Mouse (Mus musculus) brain, embryonic 14.5 days (tissue): ENCODE data around the gene Foxp4. TPM values are rescaled to one million over a fixed set of nuclear protein-coding genes. Genes with fewer than 3 reads are reported as not detected.

Experiments
- DNase-seq: peaks from one replicate; pipeline ENCODE4 v3.0.0-alpha.2; 2011; ENCODE audit warnings: low read depth
- CTCF ChIP-seq: fragments of 200-500 bp; IDR thresholded peaks from 2 replicates; pipeline ENCODE4 v1.5.1; 2012; ENCODE audit warnings: inconsistent platforms, mild to moderate bottlenecking, moderate library complexity, borderline replicate concordance; ENCODE audit not compliant: insufficient read depth, insufficient read length; ENCODE audit errors: extremely low read depth
- POLR2A ChIP-seq: fragments of 200-500 bp; IDR thresholded peaks from 2 replicates; pipeline ENCODE4 v1.6.1; 2012; ENCODE audit warnings: mild to moderate bottlenecking, inconsistent platforms, borderline replicate concordance; ENCODE audit not compliant: poor library complexity, insufficient read depth, insufficient read length, severe bottlenecking; ENCODE audit errors: extremely low read depth
- polyA plus RNA-seq: library from polyadenylated mRNA; depleted of rRNA; stranded (reverse); fragments of >200 nt; gene quantifications from 2 replicates; pipeline ENCODE4 v1.2.3, GENCODE M21; 2012

Foxp4 gene
- polyA plus RNA-seq, 1 experiment, result 93.8 TPM

DNA sequence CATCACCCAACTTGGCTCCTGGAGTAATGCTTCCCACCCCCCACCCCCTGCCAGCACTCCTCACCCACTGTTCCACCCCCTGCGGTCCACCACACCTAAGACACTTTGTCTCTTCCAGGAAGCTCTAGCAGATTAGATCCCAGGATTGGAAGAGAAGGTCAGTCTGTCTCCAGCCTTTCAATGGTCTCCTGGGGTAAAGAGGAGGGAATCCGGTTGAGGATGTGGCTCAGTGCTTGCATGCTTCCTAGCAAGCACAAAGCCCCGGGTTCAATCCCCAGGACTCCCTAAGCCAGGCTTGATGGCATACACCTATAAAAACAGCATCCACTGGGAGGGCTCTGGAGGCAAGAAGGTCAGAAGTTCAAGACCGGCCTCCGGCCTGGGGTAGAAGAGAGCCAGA is 26.4 kb upstream of the Foxp4 start:
- TF ChIP-seq POLR2A, result no peak
- peak; percentile 11 for DNase-seq

DNA sequence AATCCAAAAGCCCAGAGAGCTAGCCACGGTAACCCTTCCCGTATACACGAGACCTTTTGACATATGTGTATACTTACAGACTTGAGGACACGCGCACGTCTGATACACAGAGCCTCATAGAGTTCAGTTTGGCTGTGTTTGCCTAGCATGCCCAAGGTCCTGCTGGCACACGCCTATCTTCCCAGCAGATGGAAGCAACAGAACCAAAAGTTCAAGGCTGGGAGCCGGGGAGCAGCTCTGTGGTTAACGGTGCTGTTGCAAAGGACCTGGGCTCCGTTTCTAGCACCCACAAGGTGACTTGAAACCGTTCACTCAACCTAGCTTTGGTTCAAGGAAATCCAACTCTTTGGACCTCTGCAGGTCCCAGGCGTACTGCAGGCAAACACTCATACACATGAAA is 25.0 kb upstream of the Foxp4 start:
- TF ChIP-seq CTCF (no peak), POLR2A (no peak)
- no peak for DNase-seq

DNA sequence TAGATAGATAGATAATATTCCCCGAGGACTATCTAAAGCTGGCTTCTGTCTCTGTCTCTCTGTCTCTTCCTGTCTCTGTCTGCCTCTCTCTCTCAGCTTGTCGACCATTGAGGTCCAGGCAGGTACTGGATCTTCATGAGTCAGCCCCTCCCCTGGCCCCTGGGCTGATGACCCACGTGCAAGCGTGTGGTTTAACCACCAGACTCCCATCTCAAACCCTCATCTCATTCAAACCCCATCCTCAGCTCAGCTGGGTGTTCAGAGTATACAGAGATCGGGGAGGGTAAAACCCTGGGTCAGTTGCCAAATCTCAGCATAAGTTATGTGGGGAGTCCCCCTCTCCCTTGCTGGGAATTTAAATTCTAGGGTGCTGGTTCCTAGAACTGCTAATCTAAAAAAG is 24.3 kb upstream of the Foxp4 start:
- TF ChIP-seq POLR2A (no peak), CTCF (no peak)
- DNase-seq, result no peak

DNA sequence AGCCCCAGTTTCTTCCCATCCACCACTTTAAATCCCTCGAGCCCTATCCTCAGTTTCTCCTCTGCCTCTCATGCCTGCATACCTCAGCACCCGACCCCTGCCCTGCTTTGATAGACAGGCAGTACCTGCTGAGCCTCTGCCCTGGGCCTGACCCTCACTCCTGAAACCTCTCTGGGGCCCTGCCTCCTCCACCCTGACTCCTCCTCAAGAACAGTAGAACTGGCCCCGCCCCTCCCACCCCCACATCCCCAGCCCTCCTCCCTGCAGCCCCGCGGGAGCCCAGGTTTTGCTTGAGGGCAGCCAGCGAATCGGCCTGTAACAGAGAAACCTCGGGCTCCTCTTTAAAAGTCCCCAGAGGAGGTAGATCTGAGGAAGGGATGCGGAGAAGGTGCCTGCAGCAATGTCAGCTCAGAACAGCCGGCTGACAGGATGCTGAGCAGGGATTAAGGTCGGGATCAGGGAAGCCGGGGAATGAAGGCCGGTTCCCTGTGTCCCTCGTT is 22.5 kb upstream of the Foxp4 start:
- peak; percentile 53 for DNase-seq

DNA sequence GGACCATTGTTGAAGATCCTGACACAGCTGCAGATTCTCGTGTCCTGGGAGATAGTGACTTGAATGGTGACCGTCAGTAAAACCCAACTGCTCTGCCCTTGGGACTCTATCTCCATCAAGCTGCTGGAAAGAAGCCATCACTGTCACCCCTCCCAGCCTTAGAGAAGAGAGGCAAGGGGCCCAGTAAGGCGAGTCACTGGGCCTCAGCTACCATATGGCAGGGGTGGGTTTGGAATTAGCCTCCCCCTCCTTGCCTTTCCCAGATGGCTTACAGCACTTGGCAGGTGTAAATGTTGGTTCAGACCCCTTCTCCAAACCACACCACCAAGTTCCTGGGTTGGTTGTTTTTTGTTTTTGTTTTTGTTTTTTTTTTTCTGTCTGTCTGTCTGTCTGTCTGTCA is 21.7 kb upstream of the Foxp4 start:
- no peak for TF ChIP-seq CTCF
- no peak for TF ChIP-seq POLR2A

More for the DNA sequence above, 22.5 kb upstream of the Foxp4 start:
- TF ChIP-seq POLR2A (no peak), CTCF (no peak)

DNA sequence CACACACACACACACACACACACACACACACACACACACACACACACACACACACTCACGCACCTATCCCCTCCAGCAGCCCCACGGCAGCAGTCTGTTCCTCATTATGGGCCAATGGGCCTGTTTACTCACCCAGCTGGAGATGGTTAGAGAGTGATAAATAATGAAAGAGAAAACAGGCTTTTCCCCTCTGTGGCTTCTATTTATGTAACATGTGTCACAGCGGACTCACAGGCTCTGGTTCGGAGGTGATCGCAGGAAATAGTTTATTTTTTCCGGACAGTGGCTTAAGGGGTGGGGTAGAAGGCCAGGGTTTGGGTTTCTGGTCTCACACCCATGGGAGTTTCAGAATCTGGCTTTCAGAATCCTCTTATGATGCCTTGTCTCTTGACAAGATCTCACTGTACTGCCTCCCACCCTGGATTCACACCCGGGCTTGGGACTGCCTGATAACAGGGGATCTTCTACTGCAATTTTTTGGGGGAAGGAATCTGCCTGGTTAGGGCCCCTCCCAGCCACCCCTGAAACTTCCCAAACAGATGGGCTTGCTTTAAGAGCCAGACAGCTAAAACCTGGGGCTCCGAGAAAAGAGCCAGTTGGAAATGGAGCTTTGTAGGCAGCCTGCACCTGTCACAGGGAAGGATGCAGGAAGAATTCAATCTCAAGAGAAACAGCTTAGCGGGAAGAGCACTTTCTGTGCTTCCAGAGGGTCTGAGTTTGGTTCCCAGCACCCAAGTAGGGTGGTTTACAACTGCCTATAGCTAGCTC is 18.8 kb upstream of the Foxp4 start:
- peak; percentile 69 for DNase-seq
- TF ChIP-seq POLR2A (no peak), CTCF (no peak)

More for the DNA sequence above, 21.7 kb upstream of the Foxp4 start:
- DNase-seq, result peak; percentile 69

DNA sequence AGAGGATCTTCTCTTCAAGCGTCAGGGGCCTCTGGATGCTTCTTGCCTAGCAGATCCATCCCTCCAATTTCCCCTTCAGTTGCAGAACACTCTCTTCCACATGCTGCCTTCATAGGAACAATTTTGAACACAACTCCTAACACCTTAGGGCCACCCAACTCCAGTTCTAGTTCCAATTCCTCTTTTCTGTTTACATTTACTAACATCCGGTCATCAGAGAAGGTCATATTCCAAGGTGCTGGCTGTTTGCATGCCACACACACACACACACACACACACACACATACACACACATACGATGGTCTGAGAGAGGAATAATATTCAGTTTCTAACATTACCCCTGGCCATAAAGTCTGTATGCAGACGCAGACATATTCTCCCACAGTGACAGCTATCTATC is 17.6 kb upstream of the Foxp4 start:
- TF ChIP-seq CTCF, result no peak
- TF ChIP-seq POLR2A, result no peak
- DNase-seq, result no peak

DNA sequence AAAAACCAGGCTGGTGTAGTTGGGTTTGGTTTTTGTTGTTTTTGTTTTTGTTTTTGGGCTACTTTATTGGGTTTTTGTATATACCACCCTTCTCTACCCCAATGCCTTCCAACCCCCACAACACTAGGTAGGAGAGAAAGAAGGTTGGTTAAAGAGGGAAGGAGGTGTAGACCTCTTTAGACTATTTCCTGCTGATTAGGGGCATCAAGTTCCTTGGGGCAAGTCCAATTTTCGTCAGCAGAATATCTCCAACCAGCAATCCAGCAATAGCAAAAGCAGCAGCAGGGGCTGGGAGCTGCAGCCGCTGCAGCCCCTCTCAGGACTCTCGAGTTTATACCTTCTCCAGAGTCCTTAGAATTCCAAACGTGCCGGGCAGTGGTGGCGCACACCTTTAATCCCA is 14.4 kb upstream of the Foxp4 start:
- DNase-seq, result no peak
- TF ChIP-seq CTCF (no peak), POLR2A (no peak)

DNA sequence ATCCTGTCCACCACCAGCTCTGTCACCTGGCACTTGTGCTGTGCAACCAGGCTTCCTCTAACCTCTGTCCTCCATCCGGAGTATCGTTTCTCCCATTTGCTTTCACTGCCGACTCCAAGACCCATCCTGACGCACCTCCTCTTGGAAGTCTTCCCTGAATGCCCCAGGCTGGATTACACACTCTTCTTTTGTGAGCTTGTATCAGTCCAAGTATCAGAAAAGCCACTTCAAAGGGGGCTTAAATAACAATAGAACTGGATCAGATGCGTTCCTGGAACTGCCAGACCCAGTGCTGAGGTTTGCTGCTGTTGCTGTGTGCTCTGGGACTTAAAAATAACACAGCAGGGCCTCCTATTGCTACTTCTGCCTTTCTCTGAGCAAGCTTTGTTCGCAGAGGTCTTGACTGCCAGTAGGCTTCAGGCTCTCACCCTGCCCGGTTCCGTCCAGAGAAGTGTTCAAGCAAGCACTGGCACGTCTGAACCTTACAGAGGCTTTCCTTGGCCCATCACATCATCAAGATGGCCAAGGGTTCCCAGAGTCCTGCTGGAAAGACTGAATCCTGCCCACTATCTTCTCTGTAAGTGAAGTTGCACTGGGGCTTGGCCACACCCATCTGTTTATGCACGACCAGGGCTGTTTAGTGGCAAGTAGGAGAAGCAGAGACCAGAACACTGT is 13.6 kb upstream of the Foxp4 start:
- no peak for DNase-seq
- TF ChIP-seq CTCF (no peak), POLR2A (no peak)

DNA sequence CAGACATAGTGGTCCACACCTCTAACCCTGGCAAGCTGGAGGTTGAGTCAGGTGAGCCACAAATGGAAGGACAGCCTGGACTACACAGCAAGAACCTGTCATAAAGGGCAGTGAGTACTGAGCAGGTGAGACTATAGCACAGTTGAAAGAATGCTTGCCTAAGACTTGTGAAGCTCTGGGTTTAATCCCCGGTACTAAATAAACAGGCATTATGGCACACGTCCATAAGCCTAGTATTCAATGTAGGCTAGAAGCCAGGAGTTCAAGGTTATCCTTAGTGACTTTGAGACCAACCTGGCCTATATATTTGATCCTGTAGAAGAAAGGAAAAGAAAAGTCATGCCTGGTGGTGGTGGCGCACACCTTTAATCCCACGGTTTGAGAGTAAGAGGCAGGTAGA is 12.1 kb upstream of the Foxp4 start:
- TF ChIP-seq POLR2A (no peak), CTCF (no peak)
- no peak for DNase-seq

DNA sequence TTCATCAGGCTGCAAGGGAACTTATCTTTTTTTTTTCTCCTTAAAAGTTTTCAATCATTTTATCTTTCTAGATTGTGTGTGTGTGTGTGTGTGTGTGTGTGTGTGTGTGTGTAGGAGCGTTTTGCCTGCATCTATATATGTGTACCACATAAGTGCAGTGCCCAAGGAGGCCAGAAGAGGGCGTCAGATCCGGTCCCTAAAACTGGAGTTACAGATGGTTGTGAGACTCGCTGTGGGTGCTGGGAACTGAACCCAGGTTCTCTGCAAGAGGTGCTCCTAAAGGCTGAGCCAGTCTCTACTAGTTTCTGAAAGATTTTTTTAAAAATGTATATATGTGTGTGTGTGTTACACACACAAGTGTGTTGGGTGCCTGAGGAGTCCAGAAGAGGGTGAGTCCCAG is 5.0 kb upstream of the Foxp4 start:
- TF ChIP-seq CTCF (peak; percentile 19; the same call in 1 of the 2 replicates), POLR2A (no peak)
- DNase-seq, result no peak

DNA sequence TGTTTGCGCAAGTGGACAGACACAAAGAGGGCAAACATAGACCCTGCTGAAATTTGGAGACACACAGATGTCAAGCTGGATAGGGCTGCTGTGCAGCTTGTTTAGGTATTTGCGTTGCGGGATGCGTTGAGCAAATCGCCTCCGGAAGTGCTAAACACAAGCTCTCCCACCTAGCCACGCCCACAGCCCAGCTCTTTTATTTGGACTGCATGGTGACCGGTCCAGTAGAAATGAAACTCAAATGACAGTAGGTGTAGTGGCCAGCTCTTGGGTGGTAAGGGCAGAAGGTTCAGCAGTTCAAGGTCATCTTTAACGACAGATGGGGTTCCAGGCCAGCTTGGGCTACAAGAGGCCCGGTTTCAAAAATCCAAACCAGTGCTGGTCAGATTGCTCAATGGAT is 1.5 kb upstream of the Foxp4 start:
- TF ChIP-seq POLR2A, result no peak
- no peak for TF ChIP-seq CTCF
- peak; percentile 14 for DNase-seq
